Mouse (Mus musculus): ENCODE measurements around the gene Grm7. TPM values are rescaled to one million over a fixed set of nuclear protein-coding genes. Genes with fewer than 3 reads are reported as not detected.

Gene Grm7
- polyA plus RNA-seq, 1 experiment = 0.69 TPM

- no peak for DNase-seq
- Histone ChIP-seq H3K27me3 (replicated peaks; ENCODE audit: control insufficient read depth, insufficient read depth, low read length) (no peaks in the 10 kb centered on the region), H3K36me3 (ENCODE audit: control insufficient read depth, insufficient read depth, low read length) (no peaks in the 10 kb centered on the region), H3K4me1 (ENCODE audit: control insufficient read depth, insufficient read depth, low read length) (no peaks in the 10 kb centered on the region), H3K4me3 (ENCODE audit: insufficient read depth, low read depth, low read length) (no peak overlapping the region), H3K27ac (ENCODE audit: insufficient read depth, low read depth, low read length) (no peak overlapping the region)
- WGBS = 77% methylated on average over 4 of the region's 4 CpGs
- TF ChIP-seq POLR2A (IDR thresholded peaks at IDR 0.05; ENCODE audit: low read depth, low read length) = no peak
- no peak for TF ChIP-seq CTCF (conservative IDR thresholded peaks at IDR 0.05; ENCODE audit: insufficient read depth, insufficient read length, low read depth, low read length)
These were observed 414.6 kb downstream of the Grm7 start for GRCm38 (mm10) chr6:111060004-111060403.

GRCm38 (mm10) chr6:111084569-111084968 lies 439.2 kb downstream of the Grm7 start:
- Histone ChIP-seq H3K27me3 (replicated peaks; ENCODE audit: control insufficient read depth, insufficient read depth, low read length) (no peaks in the 10 kb centered on the region), H3K27ac (ENCODE audit: insufficient read depth, low read depth, low read length) (no peak overlapping the region), H3K4me1 (ENCODE audit: control insufficient read depth, insufficient read depth, low read length) (no peaks in the 10 kb centered on the region), H3K4me3 (ENCODE audit: insufficient read depth, low read depth, low read length) (no peak overlapping the region), H3K36me3 (ENCODE audit: control insufficient read depth, insufficient read depth, low read length) (no peaks in the 10 kb centered on the region)
- WGBS = 75% methylated on average over 3 of the region's 3 CpGs
- TF ChIP-seq CTCF (conservative IDR thresholded peaks at IDR 0.05; ENCODE audit: insufficient read depth, insufficient read length, low read depth, low read length) = no peak
- TF ChIP-seq POLR2A (IDR thresholded peaks at IDR 0.05; ENCODE audit: low read depth, low read length) = no peak
- no peak for DNase-seq

- H3K27ac ChIP-seq (ENCODE audit: insufficient read depth, low read depth, low read length) = no peak overlapping the region
- H3K27me3 ChIP-seq (replicated peaks; ENCODE audit: control insufficient read depth, insufficient read depth, low read length) = no peaks in the 10 kb centered on the region
- no peaks in the 10 kb centered on the region for H3K36me3 ChIP-seq (ENCODE audit: control insufficient read depth, insufficient read depth, low read length)
- TF ChIP-seq POLR2A (IDR thresholded peaks at IDR 0.05; ENCODE audit: low read depth, low read length) (no peak), CTCF (conservative IDR thresholded peaks at IDR 0.05; ENCODE audit: insufficient read depth, insufficient read length, low read depth, low read length) (no peak)
- no peaks in the 10 kb centered on the region for H3K4me1 ChIP-seq (ENCODE audit: control insufficient read depth, insufficient read depth, low read length)
- H3K4me3 ChIP-seq (ENCODE audit: insufficient read depth, low read depth, low read length) = no peak overlapping the region
- WGBS = 78% methylated on average over 1 of the region's 1 CpGs
- DNase-seq = no peak
These were observed 449.4 kb downstream of the Grm7 start for GRCm38 (mm10) chr6:111094818-111095217.

GRCm38 (mm10) chr6:111105485-111105884 lies 460.1 kb downstream of the Grm7 start:
- H3K27me3 ChIP-seq (replicated peaks; ENCODE audit: control insufficient read depth, insufficient read depth, low read length) = no peaks in the 10 kb centered on the region
- 74% methylated on average over 1 of the region's 1 CpGs for WGBS
- no peak for TF ChIP-seq CTCF (conservative IDR thresholded peaks at IDR 0.05; ENCODE audit: insufficient read depth, insufficient read length, low read depth, low read length)
- TF ChIP-seq POLR2A (IDR thresholded peaks at IDR 0.05; ENCODE audit: low read depth, low read length) = no peak

GRCm38 (mm10) chr6:111161037-111161436 lies 515.7 kb downstream of the Grm7 start:
- 67% methylated on average over 1 of the region's 1 CpGs for WGBS
- Histone ChIP-seq H3K27ac (ENCODE audit: insufficient read depth, low read depth, low read length) (no peak overlapping the region), H3K27me3 (replicated peaks; ENCODE audit: control insufficient read depth, insufficient read depth, low read length) (no peaks in the 10 kb centered on the region), H3K36me3 (ENCODE audit: control insufficient read depth, insufficient read depth, low read length) (no peaks in the 10 kb centered on the region), H3K4me3 (ENCODE audit: insufficient read depth, low read depth, low read length) (no peak overlapping the region), H3K4me1 (ENCODE audit: control insufficient read depth, insufficient read depth, low read length) (no peaks in the 10 kb centered on the region)
- no peak for TF ChIP-seq POLR2A (IDR thresholded peaks at IDR 0.05; ENCODE audit: low read depth, low read length)
- TF ChIP-seq CTCF (conservative IDR thresholded peaks at IDR 0.05; ENCODE audit: insufficient read depth, insufficient read length, low read depth, low read length) = no peak
- no peak for DNase-seq

More at GRCm38 (mm10) chr6:111105485-111105884, 460.1 kb downstream of the Grm7 start:
- no peak for DNase-seq
- Histone ChIP-seq H3K36me3 (ENCODE audit: control insufficient read depth, insufficient read depth, low read length) (no peaks in the 10 kb centered on the region), H3K27ac (ENCODE audit: insufficient read depth, low read depth, low read length) (no peak overlapping the region), H3K4me1 (ENCODE audit: control insufficient read depth, insufficient read depth, low read length) (no peaks in the 10 kb centered on the region), H3K4me3 (ENCODE audit: insufficient read depth, low read depth, low read length) (no peak overlapping the region)

GRCm38 (mm10) chr6:111195333-111195732 lies 550.0 kb downstream of the Grm7 start:
- H3K27me3 ChIP-seq (replicated peaks; ENCODE audit: control insufficient read depth, insufficient read depth, low read length) = no peaks in the 10 kb centered on the region
- no peak for DNase-seq
- no peak overlapping the region for H3K4me3 ChIP-seq (ENCODE audit: insufficient read depth, low read depth, low read length)
- WGBS = 86% methylated on average over 3 of the region's 3 CpGs
- no peak for TF ChIP-seq POLR2A (IDR thresholded peaks at IDR 0.05; ENCODE audit: low read depth, low read length)
- no peaks in the 10 kb centered on the region for H3K36me3 ChIP-seq (ENCODE audit: control insufficient read depth, insufficient read depth, low read length)
- no peaks in the 10 kb centered on the region for H3K4me1 ChIP-seq (ENCODE audit: control insufficient read depth, insufficient read depth, low read length)
- no peak overlapping the region for H3K27ac ChIP-seq (ENCODE audit: insufficient read depth, low read depth, low read length)

GRCm38 (mm10) chr6:111221083-111221729 lies 575.8 kb downstream of the Grm7 start:
- TF ChIP-seq CTCF (conservative IDR thresholded peaks at IDR 0.05; ENCODE audit: insufficient read depth, insufficient read length, low read depth, low read length) = no peak
- no peak for TF ChIP-seq POLR2A (IDR thresholded peaks at IDR 0.05; ENCODE audit: low read depth, low read length)
- WGBS = 73% methylated on average over 6 of the region's 6 CpGs

More at GRCm38 (mm10) chr6:111221083-111221729, 575.8 kb downstream of the Grm7 start:
- Histone ChIP-seq H3K4me3 (ENCODE audit: insufficient read depth, low read depth, low read length) (no peak overlapping the region), H3K27ac (ENCODE audit: insufficient read depth, low read depth, low read length) (no peak overlapping the region), H3K4me1 (ENCODE audit: control insufficient read depth, insufficient read depth, low read length) (no peaks in the 10 kb centered on the region), H3K36me3 (ENCODE audit: control insufficient read depth, insufficient read depth, low read length) (no peaks in the 10 kb centered on the region), H3K27me3 (replicated peaks; ENCODE audit: control insufficient read depth, insufficient read depth, low read length) (no peaks in the 10 kb centered on the region)
- DNase-seq = no peak
